Mouse (Mus musculus): Measurements from ENCODE around the gene Prss46. TPM values are rescaled to one million over a fixed set of nuclear protein-coding genes. Genes with fewer than 3 reads are reported as not detected.
A peak's percentile ranks its signal among the peaks of the same experiment; 100 is the strongest.

Gene Prss46
- total and polyA plus RNA-seq, 2 experiments from 2014 or later: 0.12 TPM; not detected in 1

DNA sequence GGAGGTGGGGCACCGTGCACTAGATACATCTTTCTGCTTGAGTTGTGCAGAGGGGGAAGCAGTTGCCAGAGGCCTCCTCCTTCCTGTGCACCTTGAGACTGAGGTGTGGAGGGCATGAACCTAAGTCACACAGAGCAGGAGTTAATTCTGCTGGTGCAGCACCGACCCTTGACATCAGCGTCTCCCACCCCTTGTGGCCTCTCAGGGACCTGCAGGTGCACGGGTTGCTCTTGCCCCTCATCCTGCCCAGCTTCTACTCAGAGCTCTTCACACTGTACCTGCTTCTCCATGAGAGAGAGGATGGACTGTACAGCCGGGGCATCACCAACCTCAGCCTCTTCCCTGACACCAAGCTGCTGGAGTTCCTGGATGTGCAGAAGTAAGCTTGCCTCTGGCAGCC, 51.2 kb downstream of the Prss46 start:
- H3K27ac ChIP-seq (ENCODE audit: low read depth, low read length): no peak overlapping the region
- H3K9me3 ChIP-seq (ENCODE audit: low read length): no peaks in the 10 kb centered on the region
- H3K27me3 ChIP-seq (ENCODE audit: insufficient read depth, low read length): no peaks in the 10 kb centered on the region
- H3K9ac ChIP-seq: no peak overlapping the region
- no peak overlapping the region for H3K4me2 ChIP-seq (ENCODE audit: low read depth)
- no peak for DNase-seq
- 52% methylated on average over 5 of the region's 5 CpGs for WGBS
- no peak for TF ChIP-seq CTCF (IDR thresholded peaks at IDR 0.05; ENCODE audit: low read depth)
- no peak overlapping the region for H3K4me3 ChIP-seq (ENCODE audit: low read depth, low read length)
- no peaks in the 10 kb centered on the region for H3K36me3 ChIP-seq (ENCODE audit: insufficient read depth)
- no peaks in the 10 kb centered on the region for H3K4me1 ChIP-seq (ENCODE audit: insufficient read depth)
- ATAC-seq: no peak

DNA sequence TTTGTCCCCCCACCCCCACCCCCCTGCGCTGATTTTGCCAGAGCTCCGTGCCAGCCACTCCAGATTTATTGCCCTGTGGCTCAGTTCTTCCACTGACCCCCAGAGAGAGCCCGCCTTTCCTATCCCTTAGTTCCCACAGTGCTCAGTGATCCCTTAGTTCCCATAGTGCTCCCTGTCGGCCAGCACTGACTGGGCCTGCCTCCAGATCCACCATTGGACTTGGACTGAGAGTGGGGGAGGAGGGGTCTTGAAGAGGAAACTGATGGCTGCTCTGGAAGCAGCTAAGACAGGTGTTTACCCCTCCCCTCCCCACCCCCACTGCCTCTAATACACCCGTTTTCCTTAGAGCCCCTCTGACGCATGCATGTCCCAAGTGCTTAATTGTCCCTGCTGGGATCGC, 51.7 kb downstream of the Prss46 start:
- Histone ChIP-seq H3K4me1 (ENCODE audit: insufficient read depth) (no peaks in the 10 kb centered on the region), H3K9ac (no peak overlapping the region), H3K4me2 (ENCODE audit: low read depth) (0 out of 2 replicates have a peak overlapping the region, but pooled peaks have one; percentile 19), H3K27ac (ENCODE audit: low read depth, low read length) (no peak overlapping the region), H3K36me3 (ENCODE audit: insufficient read depth) (no peaks in the 10 kb centered on the region), H3K4me3 (ENCODE audit: low read depth, low read length) (no peak overlapping the region), H3K27me3 (ENCODE audit: insufficient read depth, low read length) (no peaks in the 10 kb centered on the region), H3K9me3 (ENCODE audit: low read length) (no peaks in the 10 kb centered on the region)
- no peak for TF ChIP-seq CTCF (IDR thresholded peaks at IDR 0.05; ENCODE audit: low read depth)
- DNase-seq (no peak), ATAC-seq (peak; percentile 23; the same call in 1 of the 2 replicates)
- WGBS: 15% methylated on average over 7 of the region's 7 CpGs

DNA sequence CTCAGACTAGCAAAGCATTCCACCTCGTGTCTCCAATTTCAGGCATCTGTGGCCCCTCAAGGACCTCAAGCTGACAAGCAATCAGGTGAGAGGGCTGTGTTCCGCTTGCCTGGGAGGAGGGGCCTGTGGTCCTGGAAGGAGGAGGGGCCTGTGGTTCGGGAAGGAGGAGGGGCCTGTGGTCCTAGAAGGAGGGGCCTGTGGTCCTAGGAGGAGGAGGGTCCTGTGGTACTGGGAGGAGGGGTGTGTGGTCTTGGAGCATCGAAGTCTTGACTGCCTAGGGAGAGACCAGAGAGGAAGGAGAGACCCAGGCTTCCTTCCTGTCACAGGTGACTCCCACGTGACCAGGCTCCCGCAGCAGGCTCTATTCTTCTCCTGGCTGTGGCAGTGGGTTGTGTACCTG, 52.3 kb downstream of the Prss46 start:
- ATAC-seq (peak; percentile 38; the same call in 1 of the 2 replicates), DNase-seq (no peak)
- Histone ChIP-seq H3K27ac (ENCODE audit: low read depth, low read length) (no peak overlapping the region), H3K36me3 (ENCODE audit: insufficient read depth) (no peaks in the 10 kb centered on the region), H3K9me3 (ENCODE audit: low read length) (no peaks in the 10 kb centered on the region), H3K4me3 (ENCODE audit: low read depth, low read length) (no peak overlapping the region), H3K4me1 (ENCODE audit: insufficient read depth) (no peaks in the 10 kb centered on the region), H3K4me2 (ENCODE audit: low read depth) (0 out of 2 replicates have a peak overlapping the region, but pooled peaks have one; percentile 19), H3K27me3 (ENCODE audit: insufficient read depth, low read length) (no peaks in the 10 kb centered on the region), H3K9ac (no peak overlapping the region)
- 12% methylated on average over 5 of the region's 6 CpGs for WGBS
- TF ChIP-seq CTCF (IDR thresholded peaks at IDR 0.05; ENCODE audit: low read depth): no peak

DNA sequence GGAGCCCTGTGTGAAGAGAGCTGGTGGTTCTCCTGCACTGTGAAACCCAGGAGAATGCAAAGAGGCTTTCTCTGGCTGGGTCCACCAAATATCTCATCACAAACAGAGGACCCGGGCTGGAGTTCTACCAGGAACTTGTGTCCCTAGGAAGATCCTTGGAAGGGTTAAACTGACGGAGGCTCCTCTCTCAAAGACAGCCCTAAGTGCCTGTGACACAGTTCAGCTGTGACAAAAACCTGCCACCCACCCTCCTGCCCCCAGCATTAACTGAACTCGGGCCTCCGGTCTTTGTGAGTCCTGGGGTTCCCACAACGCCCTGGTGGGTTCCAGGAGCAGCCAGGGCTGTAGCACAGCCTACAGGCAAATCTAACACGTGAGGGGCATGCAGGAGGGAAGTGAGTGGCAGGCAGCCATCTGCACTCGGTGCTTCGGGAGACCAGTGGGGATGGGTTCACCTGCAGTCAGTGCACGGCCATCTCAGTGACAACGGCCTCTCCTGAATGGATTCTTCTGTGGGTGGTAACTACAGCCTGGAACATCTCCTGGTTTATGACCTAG, 55.2 kb downstream of the Prss46 start:
- ATAC-seq (no peak), DNase-seq (no peak)
- Histone ChIP-seq H3K9ac (no peak overlapping the region), H3K4me1 (ENCODE audit: insufficient read depth) (no peaks in the 10 kb centered on the region), H3K9me3 (ENCODE audit: low read length) (no peaks in the 10 kb centered on the region), H3K27me3 (ENCODE audit: insufficient read depth, low read length) (no peaks in the 10 kb centered on the region), H3K27ac (ENCODE audit: low read depth, low read length) (no peak overlapping the region), H3K36me3 (ENCODE audit: insufficient read depth) (no peaks in the 10 kb centered on the region), H3K4me2 (ENCODE audit: low read depth) (no peak overlapping the region), H3K4me3 (ENCODE audit: low read depth, low read length) (no peak overlapping the region)
- TF ChIP-seq CTCF (IDR thresholded peaks at IDR 0.05; ENCODE audit: low read depth): no peak
- 56% methylated on average over 10 of the region's 10 CpGs for WGBS

DNA sequence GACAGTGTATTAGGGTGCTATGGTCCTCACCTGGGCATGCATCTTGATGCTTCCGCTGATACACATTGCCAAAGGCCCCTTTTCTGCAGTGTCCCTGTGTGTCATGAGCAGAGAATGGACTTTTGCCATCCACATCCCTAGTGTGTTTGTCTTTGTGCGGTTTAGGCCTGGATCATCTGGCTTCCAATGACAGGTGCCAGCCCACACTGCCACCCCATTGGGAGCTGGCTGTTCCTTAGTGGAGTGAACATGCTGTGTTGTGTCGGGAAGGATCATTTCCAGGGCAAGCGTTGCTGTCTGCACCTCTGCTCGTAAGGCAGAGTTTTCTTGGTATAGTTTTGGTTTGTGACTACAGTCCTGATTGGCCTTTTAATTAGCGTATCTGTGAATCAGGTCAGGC, 56.9 kb downstream of the Prss46 start:
- Histone ChIP-seq H3K27ac (ENCODE audit: low read depth, low read length) (no peak overlapping the region), H3K4me1 (ENCODE audit: insufficient read depth) (no peaks in the 10 kb centered on the region), H3K4me3 (ENCODE audit: low read depth, low read length) (no peak overlapping the region), H3K9me3 (ENCODE audit: low read length) (no peaks in the 10 kb centered on the region), H3K9ac (no peak overlapping the region), H3K27me3 (ENCODE audit: insufficient read depth, low read length) (no peaks in the 10 kb centered on the region), H3K36me3 (ENCODE audit: insufficient read depth) (no peaks in the 10 kb centered on the region), H3K4me2 (ENCODE audit: low read depth) (no peak overlapping the region)
- ATAC-seq (no peak), DNase-seq (no peak)
- TF ChIP-seq CTCF (IDR thresholded peaks at IDR 0.05; ENCODE audit: low read depth): no peak
- WGBS: 75% methylated on average over 6 of the region's 6 CpGs

DNA sequence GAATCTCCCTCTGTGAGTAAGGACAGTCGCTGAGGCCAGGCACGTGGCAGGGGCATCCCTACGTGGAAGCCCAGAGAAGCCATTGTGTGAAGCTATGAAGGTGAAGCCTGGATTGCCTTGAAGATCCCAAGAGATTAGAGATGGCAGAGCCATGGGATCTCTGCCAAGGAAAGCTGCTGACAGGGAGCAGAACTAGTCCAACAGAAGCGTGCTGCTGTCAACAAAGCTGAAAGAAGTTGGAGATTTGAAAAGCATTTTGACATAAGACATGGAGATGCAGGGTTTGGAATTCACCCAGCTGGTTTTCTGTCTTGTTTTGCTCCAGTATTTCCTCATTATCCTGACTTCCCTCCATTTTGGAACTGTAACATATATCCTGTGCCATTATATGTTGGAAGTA, 58.0 kb downstream of the Prss46 start:
- no peaks in the 10 kb centered on the region for H3K9me3 ChIP-seq (ENCODE audit: low read length)
- DNase-seq (peak; percentile 43), ATAC-seq (peak; percentile 34; the same call in 1 of the 2 replicates)
- H3K4me1 ChIP-seq (ENCODE audit: insufficient read depth): no peaks in the 10 kb centered on the region
- no peaks in the 10 kb centered on the region for H3K36me3 ChIP-seq (ENCODE audit: insufficient read depth)
- H3K4me3 ChIP-seq (ENCODE audit: low read depth, low read length): no peak overlapping the region
- TF ChIP-seq CTCF (IDR thresholded peaks at IDR 0.05; ENCODE audit: low read depth): no peak
- H3K9ac ChIP-seq: no peak overlapping the region
- H3K4me2 ChIP-seq (ENCODE audit: low read depth): no peak overlapping the region
- H3K27me3 ChIP-seq (ENCODE audit: insufficient read depth, low read length): no peaks in the 10 kb centered on the region
- no peak overlapping the region for H3K27ac ChIP-seq (ENCODE audit: low read depth, low read length)
- WGBS: 65% methylated on average over 4 of the region's 4 CpGs

Other genes with a start within 250 kb of the Prss46 start
- 21.3 and 22.5 TPM in 2 replicates for gene Nradd, start 220.1 kb upstream of the Prss46 start, total RNA-seq (2014; rRNA removed)
- gene Nradd, start 220.1 kb upstream of the Prss46 start, polyA plus RNA-seq (2015; fragmentation: Nextera tagmentation; extraction: Ambion mirVana): 19.1 and 27.2 TPM in 2 replicates
- 6.1 and 17.6 TPM in 2 replicates for gene Nbeal2, start 190.3 kb upstream of the Prss46 start, total RNA-seq (2014; rRNA removed)
- gene Nbeal2, start 190.3 kb upstream of the Prss46 start, polyA plus RNA-seq (2015; fragmentation: Nextera tagmentation; extraction: Ambion mirVana): 1.1 and 2.0 TPM in 2 replicates
- gene Ccdc12, start 188.0 kb upstream of the Prss46 start, total RNA-seq (2014; rRNA removed): 38.4 and 48.4 TPM in 2 replicates
- 103 and 104 TPM in 2 replicates for gene Ccdc12, start 188.0 kb upstream of the Prss46 start, polyA plus RNA-seq (2015; fragmentation: Nextera tagmentation; extraction: Ambion mirVana)
- gene Myl3, start 102.6 kb upstream of the Prss46 start, total RNA-seq (2014; rRNA removed): 0.69 and 0.76 TPM in 2 replicates
- 0.99 and 1.1 TPM in 2 replicates for gene Myl3, start 102.6 kb upstream of the Prss46 start, polyA plus RNA-seq (2015; fragmentation: Nextera tagmentation; extraction: Ambion mirVana)
- 11.4 and 14.2 TPM in 2 replicates for gene Pth1r, start 97.4 kb upstream of the Prss46 start, total RNA-seq (2014; rRNA removed)
- gene Pth1r, start 97.4 kb upstream of the Prss46 start, polyA plus RNA-seq (2015; fragmentation: Nextera tagmentation; extraction: Ambion mirVana): 7.8 and 8.7 TPM in 2 replicates
- gene Prss42, start 46.3 kb upstream of the Prss46 start, total RNA-seq (2014; rRNA removed): not detected in 2 replicates
- gene Prss42, start 46.3 kb upstream of the Prss46 start, polyA plus RNA-seq (2015; fragmentation: Nextera tagmentation; extraction: Ambion mirVana): not detected in 2 replicates
- not detected in 2 replicates for gene Prss44, start 30.5 kb upstream of the Prss46 start, total RNA-seq (2014; rRNA removed)
- not detected in 2 replicates for gene Prss44, start 30.5 kb upstream of the Prss46 start, polyA plus RNA-seq (2015; fragmentation: Nextera tagmentation; extraction: Ambion mirVana)
- gene Prss43, start 17.8 kb upstream of the Prss46 start, total RNA-seq (2014; rRNA removed): not detected in 2 replicates
- gene Prss43, start 17.8 kb upstream of the Prss46 start, polyA plus RNA-seq (2015; fragmentation: Nextera tagmentation; extraction: Ambion mirVana): 0.10 TPM in 1 of 2 replicates, not detected in the other
- 0.38 and 0.71 TPM in 2 replicates for gene Prss45, start 9.9 kb upstream of the Prss46 start, total RNA-seq (2014; rRNA removed)
- gene Prss45, start 9.9 kb upstream of the Prss46 start, polyA plus RNA-seq (2015; fragmentation: Nextera tagmentation; extraction: Ambion mirVana): 0.26 TPM in 1 of 2 replicates, not detected in the other
- 0.24 TPM in 1 of 2 replicates, not detected in the other for gene Prss50, start 13.5 kb downstream of the Prss46 start, total RNA-seq (2014; rRNA removed)
- gene Prss50, start 13.5 kb downstream of the Prss46 start, polyA plus RNA-seq (2015; fragmentation: Nextera tagmentation; extraction: Ambion mirVana): 0.54 and 0.63 TPM in 2 replicates
- 3.8 and 4.6 TPM in 2 replicates for gene Als2cl, start 35.4 kb downstream of the Prss46 start, total RNA-seq (2014; rRNA removed)
- gene Als2cl, start 35.4 kb downstream of the Prss46 start, polyA plus RNA-seq (2015; fragmentation: Nextera tagmentation; extraction: Ambion mirVana): 0.49 and 1.6 TPM in 2 replicates
- 2.5 and 5.3 TPM in 2 replicates for gene Tmie, start 35.6 kb downstream of the Prss46 start, total RNA-seq (2014; rRNA removed)
- gene Tmie, start 35.6 kb downstream of the Prss46 start, polyA plus RNA-seq (2015; fragmentation: Nextera tagmentation; extraction: Ambion mirVana): 2.3 and 4.0 TPM in 2 replicates
- 0.54 TPM in 1 of 2 replicates, not detected in the other for gene Fam240a, start 72.4 kb downstream of the Prss46 start, total RNA-seq (2014; rRNA removed)
- gene Fam240a, start 72.4 kb downstream of the Prss46 start, polyA plus RNA-seq (2015; fragmentation: Nextera tagmentation; extraction: Ambion mirVana): 0.58 TPM in 1 of 2 replicates, not detected in the other
- not detected in 2 replicates for gene Tdgf1, start 101.7 kb downstream of the Prss46 start, total RNA-seq (2014; rRNA removed)
- 0.09 and 0.12 TPM in 2 replicates for gene Tdgf1, start 101.7 kb downstream of the Prss46 start, polyA plus RNA-seq (2015; fragmentation: Nextera tagmentation; extraction: Ambion mirVana)
- 0.14 and 0.23 TPM in 2 replicates for gene Lrrc2, start 107.0 kb downstream of the Prss46 start, total RNA-seq (2014; rRNA removed)
- gene Lrrc2, start 107.0 kb downstream of the Prss46 start, polyA plus RNA-seq (2015; fragmentation: Nextera tagmentation; extraction: Ambion mirVana): 0.42 and 0.96 TPM in 2 replicates
- gene Rtp3, start 146.1 kb downstream of the Prss46 start, total RNA-seq (2014; rRNA removed): not detected in 2 replicates
- not detected in 2 replicates for gene Rtp3, start 146.1 kb downstream of the Prss46 start, polyA plus RNA-seq (2015; fragmentation: Nextera tagmentation; extraction: Ambion mirVana)
- 5.3 TPM in 1 of 2 replicates, not detected in the other for gene Ltf, start 174.8 kb downstream of the Prss46 start, total RNA-seq (2014; rRNA removed)
- gene Ltf, start 174.8 kb downstream of the Prss46 start, polyA plus RNA-seq (2015; fragmentation: Nextera tagmentation; extraction: Ambion mirVana): 0.71 and 0.74 TPM in 2 replicates
- gene Ccrl2, start 213.0 kb downstream of the Prss46 start, total RNA-seq (2014; rRNA removed): 0.19 and 0.77 TPM in 2 replicates
- 0.99 and 1.3 TPM in 2 replicates for gene Ccrl2, start 213.0 kb downstream of the Prss46 start, polyA plus RNA-seq (2015; fragmentation: Nextera tagmentation; extraction: Ambion mirVana)